Mouse (Mus musculus): ENCODE results near the gene Plcl1. TPM values are rescaled to one million over a fixed set of nuclear protein-coding genes. Genes with fewer than 3 reads are reported as not detected.

The Plcl1 gene
- polyA plus RNA-seq, 1 experiment, result 12.2 TPM

- WGBS, result 95% methylated on average over 3 of the region's 3 CpGs
These were observed 13.2 kb downstream of the Plcl1 start for GRCm38 (mm10) chr1:55418968-55419367.

GRCm38 (mm10) chr1:55427607-55428006 is 21.9 kb downstream of the Plcl1 start:
- WGBS, result 16% methylated on average over 2 of the region's 2 CpGs
- Histone ChIP-seq H3K27me3 (ENCODE audit: control insufficient read depth, insufficient read depth, low read length) (no peaks in the 10 kb centered on the region), H3K27ac (ENCODE audit: insufficient read depth, low read length) (no peak overlapping the region), H3K4me3 (replicated peaks; ENCODE audit: insufficient read depth, low read depth, low read length) (no peak overlapping the region), H3K4me1 (ENCODE audit: control insufficient read depth, insufficient read depth, low read length) (no peaks in the 10 kb centered on the region)
- DNase-seq, result no peak
- TF ChIP-seq CTCF (IDR thresholded peaks at IDR 0.05; ENCODE audit: borderline replicate concordance, insufficient read depth, low read depth, low read length) (no peak), POLR2A (IDR thresholded peaks at IDR 0.05; ENCODE audit: borderline replicate concordance, insufficient read depth, low read length) (no peak)

More at GRCm38 (mm10) chr1:55418968-55419367, 13.2 kb downstream of the Plcl1 start:
- Histone ChIP-seq H3K27ac (ENCODE audit: insufficient read depth, low read length) (no peak overlapping the region), H3K4me3 (replicated peaks; ENCODE audit: insufficient read depth, low read depth, low read length) (no peak overlapping the region), H3K27me3 (ENCODE audit: control insufficient read depth, insufficient read depth, low read length) (no peaks in the 10 kb centered on the region), H3K4me1 (ENCODE audit: control insufficient read depth, insufficient read depth, low read length) (no peaks in the 10 kb centered on the region)
- DNase-seq, result no peak
- TF ChIP-seq CTCF (IDR thresholded peaks at IDR 0.05; ENCODE audit: borderline replicate concordance, insufficient read depth, low read depth, low read length) (no peak), POLR2A (IDR thresholded peaks at IDR 0.05; ENCODE audit: borderline replicate concordance, insufficient read depth, low read length) (no peak)

DNA sequence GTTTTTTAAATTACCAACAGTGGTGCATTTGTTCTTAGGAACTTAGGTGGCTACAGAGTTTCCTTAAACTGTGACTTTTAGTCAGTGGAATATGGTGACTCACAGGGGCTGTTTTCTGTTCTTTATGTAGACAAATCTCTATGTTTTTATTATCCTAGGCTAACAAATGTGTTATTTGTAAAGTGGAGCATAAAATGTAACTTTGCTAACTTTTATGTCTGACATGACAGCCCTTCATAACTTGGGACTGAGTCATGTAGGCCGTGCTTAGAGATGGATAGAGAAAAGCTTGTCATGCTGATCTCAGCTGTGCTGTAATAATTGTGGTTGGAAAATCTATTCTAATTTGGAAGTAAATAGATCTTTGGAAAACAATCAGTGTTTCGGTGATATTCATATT is 23.3 kb downstream of the Plcl1 start:
- TF ChIP-seq POLR2A (IDR thresholded peaks at IDR 0.05; ENCODE audit: borderline replicate concordance, insufficient read depth, low read length), result no peak
- no peak for TF ChIP-seq CTCF (IDR thresholded peaks at IDR 0.05; ENCODE audit: borderline replicate concordance, insufficient read depth, low read depth, low read length)

DNA sequence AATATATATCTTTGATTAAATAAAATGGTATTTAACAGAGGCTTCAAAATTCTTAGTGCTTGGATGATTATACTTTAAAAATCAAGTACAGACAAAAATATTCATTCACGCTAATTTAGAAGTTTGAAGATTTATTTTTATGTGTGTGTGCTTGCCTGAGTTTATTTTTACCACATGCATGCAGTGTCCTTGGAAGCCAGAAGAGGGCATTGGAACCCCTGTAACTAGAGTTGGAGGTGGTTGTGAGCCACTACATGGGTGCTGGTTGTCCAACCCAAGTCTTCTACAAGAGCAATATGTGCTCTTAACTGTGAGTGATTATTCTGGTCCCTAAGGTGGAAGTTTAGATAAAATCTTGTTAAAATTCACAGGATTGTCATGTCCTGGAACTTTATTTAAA is 24.0 kb downstream of the Plcl1 start:
- no peak for DNase-seq
- Histone ChIP-seq H3K4me1 (ENCODE audit: control insufficient read depth, insufficient read depth, low read length) (no peaks in the 10 kb centered on the region), H3K4me3 (replicated peaks; ENCODE audit: insufficient read depth, low read depth, low read length) (no peak overlapping the region), H3K27ac (ENCODE audit: insufficient read depth, low read length) (no peak overlapping the region), H3K27me3 (ENCODE audit: control insufficient read depth, insufficient read depth, low read length) (no peaks in the 10 kb centered on the region)
- 96% methylated on average over 1 of the region's 1 CpGs for WGBS
- no peak for TF ChIP-seq POLR2A (IDR thresholded peaks at IDR 0.05; ENCODE audit: borderline replicate concordance, insufficient read depth, low read length)
- TF ChIP-seq CTCF (IDR thresholded peaks at IDR 0.05; ENCODE audit: borderline replicate concordance, insufficient read depth, low read depth, low read length), result no peak

More for the DNA sequence above, 23.3 kb downstream of the Plcl1 start:
- no peak for DNase-seq
- H3K27ac ChIP-seq (ENCODE audit: insufficient read depth, low read length), result no peak overlapping the region
- no peak overlapping the region for H3K4me3 ChIP-seq (replicated peaks; ENCODE audit: insufficient read depth, low read depth, low read length)
- no peaks in the 10 kb centered on the region for H3K4me1 ChIP-seq (ENCODE audit: control insufficient read depth, insufficient read depth, low read length)
- no peaks in the 10 kb centered on the region for H3K27me3 ChIP-seq (ENCODE audit: control insufficient read depth, insufficient read depth, low read length)
- 92% methylated on average over 2 of the region's 2 CpGs for WGBS

GRCm38 (mm10) chr1:55430587-55430986 is 24.9 kb downstream of the Plcl1 start:
- H3K4me1 ChIP-seq (ENCODE audit: control insufficient read depth, insufficient read depth, low read length), result no peaks in the 10 kb centered on the region
- no peak for DNase-seq
- TF ChIP-seq CTCF (IDR thresholded peaks at IDR 0.05; ENCODE audit: borderline replicate concordance, insufficient read depth, low read depth, low read length) (no peak), POLR2A (IDR thresholded peaks at IDR 0.05; ENCODE audit: borderline replicate concordance, insufficient read depth, low read length) (no peak)

DNA sequence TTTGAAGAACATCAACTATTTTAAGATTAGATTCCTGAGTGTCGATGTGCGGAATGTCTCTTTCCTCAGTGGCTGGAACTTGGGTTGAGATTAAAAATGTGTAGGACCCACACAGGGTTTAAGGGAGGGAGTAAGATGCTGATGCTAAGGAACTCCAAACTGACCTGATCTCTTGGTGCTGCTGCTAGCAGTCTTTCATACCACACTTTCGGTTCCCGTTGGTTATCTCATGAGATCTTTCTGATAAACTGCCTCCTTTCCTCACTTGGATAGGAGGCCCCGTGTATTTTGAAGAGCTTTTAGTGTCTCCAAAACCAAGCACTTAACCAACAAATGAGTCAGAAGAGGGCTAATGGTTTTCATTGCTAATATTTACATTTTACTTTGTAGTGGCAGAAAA is 30.9 kb downstream of the Plcl1 start:
- no peak overlapping the region for H3K4me3 ChIP-seq (replicated peaks; ENCODE audit: insufficient read depth, low read depth, low read length)
- no peak for TF ChIP-seq CTCF (IDR thresholded peaks at IDR 0.05; ENCODE audit: borderline replicate concordance, insufficient read depth, low read depth, low read length)
- TF ChIP-seq POLR2A (IDR thresholded peaks at IDR 0.05; ENCODE audit: borderline replicate concordance, insufficient read depth, low read length), result no peak
- DNase-seq, result no peak
- WGBS, result 89% methylated on average over 5 of the region's 5 CpGs
- H3K4me1 ChIP-seq (ENCODE audit: control insufficient read depth, insufficient read depth, low read length), result no peaks in the 10 kb centered on the region
- H3K27ac ChIP-seq (ENCODE audit: insufficient read depth, low read length), result no peak overlapping the region
- no peaks in the 10 kb centered on the region for H3K27me3 ChIP-seq (ENCODE audit: control insufficient read depth, insufficient read depth, low read length)

More at GRCm38 (mm10) chr1:55430587-55430986, 24.9 kb downstream of the Plcl1 start:
- H3K4me3 ChIP-seq (replicated peaks; ENCODE audit: insufficient read depth, low read depth, low read length), result no peak overlapping the region
- H3K27me3 ChIP-seq (ENCODE audit: control insufficient read depth, insufficient read depth, low read length), result no peaks in the 10 kb centered on the region
- 93% methylated on average over 3 of the region's 3 CpGs for WGBS
- H3K27ac ChIP-seq (ENCODE audit: insufficient read depth, low read length), result no peak overlapping the region

DNA sequence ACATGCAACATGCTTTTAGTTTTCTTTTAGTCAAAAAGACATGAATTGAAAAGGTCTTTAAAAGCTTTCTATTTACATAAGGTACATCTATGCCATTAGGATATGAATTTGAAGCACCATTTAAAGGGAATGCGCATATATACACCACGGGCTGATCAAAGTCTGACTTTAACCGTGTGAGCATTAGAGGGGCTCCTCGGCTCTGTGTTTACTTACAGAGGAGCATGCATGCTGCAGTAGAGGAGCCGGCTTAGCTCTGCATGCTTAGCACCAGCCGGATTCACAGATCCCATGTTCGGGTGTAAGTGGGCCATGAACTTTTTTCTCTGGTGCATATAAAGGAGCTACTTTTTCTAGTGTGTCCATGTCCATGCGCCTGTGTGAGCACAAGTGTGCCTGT is 31.4 kb downstream of the Plcl1 start:
- H3K4me3 ChIP-seq (replicated peaks; ENCODE audit: insufficient read depth, low read depth, low read length), result no peak overlapping the region
- TF ChIP-seq POLR2A (IDR thresholded peaks at IDR 0.05; ENCODE audit: borderline replicate concordance, insufficient read depth, low read length), result no peak
- TF ChIP-seq CTCF (IDR thresholded peaks at IDR 0.05; ENCODE audit: borderline replicate concordance, insufficient read depth, low read depth, low read length), result no peak
- H3K4me1 ChIP-seq (ENCODE audit: control insufficient read depth, insufficient read depth, low read length), result no peaks in the 10 kb centered on the region
- 88% methylated on average over 8 of the region's 8 CpGs for WGBS
- no peak overlapping the region for H3K27ac ChIP-seq (ENCODE audit: insufficient read depth, low read length)
- no peak for DNase-seq
- H3K27me3 ChIP-seq (ENCODE audit: control insufficient read depth, insufficient read depth, low read length), result no peaks in the 10 kb centered on the region

DNA sequence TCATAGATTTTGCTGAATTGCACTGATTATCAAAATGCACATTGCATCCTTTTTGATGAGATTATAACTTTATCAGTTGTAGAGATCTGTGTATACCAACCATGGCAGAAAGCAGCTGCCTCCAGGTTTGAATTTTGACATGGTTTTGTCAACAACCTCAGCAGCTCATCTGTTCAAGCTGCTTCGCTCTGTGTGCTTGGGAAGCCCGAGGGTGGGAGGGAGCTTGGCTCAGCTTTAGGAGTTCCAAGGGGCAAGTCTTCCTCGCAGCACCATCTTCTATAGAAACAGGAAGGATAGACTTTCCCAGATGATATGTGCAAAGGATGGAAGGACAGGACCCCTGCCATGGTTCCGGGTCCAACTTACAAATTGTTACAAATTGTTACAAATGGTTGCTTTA is 32.9 kb downstream of the Plcl1 start:
- H3K27ac ChIP-seq (ENCODE audit: insufficient read depth, low read length), result no peak overlapping the region
- TF ChIP-seq POLR2A (IDR thresholded peaks at IDR 0.05; ENCODE audit: borderline replicate concordance, insufficient read depth, low read length), result no peak
- no peak for TF ChIP-seq CTCF (IDR thresholded peaks at IDR 0.05; ENCODE audit: borderline replicate concordance, insufficient read depth, low read depth, low read length)

More for the DNA sequence above, 32.9 kb downstream of the Plcl1 start:
- Histone ChIP-seq H3K4me3 (replicated peaks; ENCODE audit: insufficient read depth, low read depth, low read length) (no peak overlapping the region), H3K27me3 (ENCODE audit: control insufficient read depth, insufficient read depth, low read length) (no peaks in the 10 kb centered on the region), H3K4me1 (ENCODE audit: control insufficient read depth, insufficient read depth, low read length) (no peaks in the 10 kb centered on the region)
- DNase-seq, result no peak
- WGBS, result 53% methylated on average over 4 of the region's 4 CpGs

All from cerebellum, adult 2 months (tissue).